Mouse (Mus musculus) adrenal gland, postnatal 25 days (tissue): ENCODE measurements around the gene Snx20. TPM values are rescaled to one million over a fixed set of nuclear protein-coding genes. Genes with fewer than 3 reads are reported as not detected.

ENCODE experiments used
- DNase-seq: peaks from one replicate; pipeline ENCODE4 v3.0.0; 2021; ENCODE audit warnings: mixed read lengths
- total RNA-seq: library from RNA; stranded (reverse); gene quantifications from 2 replicates; pipeline ENCODE4 v1.2.3, GENCODE M21; 2021

Gene Snx20
- total RNA-seq, 1 experiment from 2014 or later, result 1.3 TPM

- no peak for DNase-seq
Observed at GRCm38 (mm10) chr8:88642734-88643564, 7.0 kb upstream of the Snx20 start.

GRCm38 (mm10) chr8:88638908-88639307, 3.0 kb upstream of the Snx20 start:
- DNase-seq, result no peak

- DNase-seq, result no peak
Observed at GRCm38 (mm10) chr8:88637092-88638000, 1.4 kb upstream of the Snx20 start.

GRCm38 (mm10) chr8:88633343-88633765, 2.6 kb downstream of the Snx20 start:
- DNase-seq, result no peak

GRCm38 (mm10) chr8:88631081-88631480, 4.8 kb downstream of the Snx20 start:
- peak; percentile 38 for DNase-seq

GRCm38 (mm10) chr8:88630225-88630624, 5.7 kb downstream of the Snx20 start:
- DNase-seq, result no peak

- no peak for DNase-seq
Observed at GRCm38 (mm10) chr8:88628001-88628774, 7.7 kb downstream of the Snx20 start.

GRCm38 (mm10) chr8:88627265-88627991, 8.5 kb downstream of the Snx20 start:
- peak; percentile 79 for DNase-seq

- DNase-seq, result no peak
Observed at GRCm38 (mm10) chr8:88626940-88627264, 9.0 kb downstream of the Snx20 start.

- no peak for DNase-seq
Observed at GRCm38 (mm10) chr8:88626433-88626832, 9.5 kb downstream of the Snx20 start.

GRCm38 (mm10) chr8:88624276-88624675, 11.7 kb downstream of the Snx20 start:
- no peak for DNase-seq

GRCm38 (mm10) chr8:88623351-88623750, 12.6 kb downstream of the Snx20 start:
- no peak for DNase-seq

GRCm38 (mm10) chr8:88621408-88621807, 14.5 kb downstream of the Snx20 start:
- DNase-seq, result peak; percentile 72

- no peak for DNase-seq
Observed at GRCm38 (mm10) chr8:88620931-88621330, 15.0 kb downstream of the Snx20 start.

GRCm38 (mm10) chr8:88619513-88619912, 16.4 kb downstream of the Snx20 start:
- peak; percentile 21 for DNase-seq

- no peak for DNase-seq
Observed at GRCm38 (mm10) chr8:88618612-88619011, 17.3 kb downstream of the Snx20 start.

- DNase-seq, result no peak
Observed at GRCm38 (mm10) chr8:88614981-88615380, 20.9 kb downstream of the Snx20 start.

- no peak for DNase-seq
Observed at GRCm38 (mm10) chr8:88610271-88610670, 25.7 kb downstream of the Snx20 start.

- no peak for DNase-seq
Observed at GRCm38 (mm10) chr8:88609036-88609435, 26.9 kb downstream of the Snx20 start.

GRCm38 (mm10) chr8:88605361-88606040, 30.4 kb downstream of the Snx20 start:
- peak; percentile 41 for DNase-seq
